Mouse (Mus musculus): ENCODE measurements at regions not wholly inside any gene's neighbourhood (a gene's known extent, or its start where the extent isn't known, plus 50 kb on each side); places are given as distances from the start of the nearest gene placed in this dataset.

GRCm38 (mm10) chr15:61158041-61158545, 235.3 kb upstream of the A1bg start:
- TF ChIP-seq POLR2A (IDR thresholded peaks at IDR 0.05; ENCODE audit: low read depth, low read length) (no peak), CTCF (conservative IDR thresholded peaks at IDR 0.05 in 1 of 2, IDR thresholded peaks at IDR 0.05 in 1 of 2; ENCODE audit: low read depth in 2 of 2, low read length in 2 of 2) (no peak), HCFC1 (IDR thresholded peaks at IDR 0.05; ENCODE audit: low read depth, low read length) (no peak), EP300 (IDR thresholded peaks at IDR 0.05; ENCODE audit: low read length) (peak; percentile 22; the same call in 1 of the 2 replicates), MAX (IDR thresholded peaks at IDR 0.05; ENCODE audit: low read length) (no peak), SMC3 (IDR thresholded peaks at IDR 0.05; ENCODE audit: low read depth, low read length) (no peak), ZKSCAN1 (IDR thresholded peaks at IDR 0.05; ENCODE audit: borderline replicate concordance, low read depth, low read length) (no peak), ZMIZ1 (IDR thresholded peaks at IDR 0.05; ENCODE audit: low read depth, low read length) (no peak)

Measured in CH12.LX (cell line).